Mouse (Mus musculus) thymus, postnatal 14 days (tissue): ENCODE results near the gene Sf3a1.
A peak's percentile ranks its signal among the peaks of the same experiment; 100 is the strongest.
"Not testable (repeated sequence)": the region's sequence is repeated elsewhere in the genome, so short reads cannot be mapped to it uniquely, and the experiment has no call there.

ENCODE experiments used
- DNase-seq: peaks from one replicate; pipeline ENCODE4 v3.0.0; 2021

Sf3a1 gene

DNA sequence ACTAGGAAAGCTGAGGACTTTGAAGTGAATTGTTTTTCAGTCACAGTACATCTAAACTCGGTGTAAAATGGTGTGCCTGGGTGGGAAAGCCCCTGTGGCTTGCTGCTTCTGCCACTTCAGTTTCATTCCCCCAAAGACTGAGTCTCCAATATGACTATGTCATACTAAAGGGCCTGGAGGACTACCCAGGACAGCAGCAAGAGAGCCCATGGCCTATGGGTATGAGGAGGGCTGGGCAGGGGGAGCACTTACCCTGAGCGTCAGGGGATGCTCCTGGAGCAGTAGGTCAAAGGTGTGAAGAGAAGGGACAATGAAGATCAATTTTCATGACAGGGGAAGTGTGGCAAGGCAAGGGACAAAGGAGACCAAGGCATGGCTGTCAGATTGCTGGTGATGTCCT lies 21.2 kb upstream of the Sf3a1 start:
- DNase-seq: no peak

DNA sequence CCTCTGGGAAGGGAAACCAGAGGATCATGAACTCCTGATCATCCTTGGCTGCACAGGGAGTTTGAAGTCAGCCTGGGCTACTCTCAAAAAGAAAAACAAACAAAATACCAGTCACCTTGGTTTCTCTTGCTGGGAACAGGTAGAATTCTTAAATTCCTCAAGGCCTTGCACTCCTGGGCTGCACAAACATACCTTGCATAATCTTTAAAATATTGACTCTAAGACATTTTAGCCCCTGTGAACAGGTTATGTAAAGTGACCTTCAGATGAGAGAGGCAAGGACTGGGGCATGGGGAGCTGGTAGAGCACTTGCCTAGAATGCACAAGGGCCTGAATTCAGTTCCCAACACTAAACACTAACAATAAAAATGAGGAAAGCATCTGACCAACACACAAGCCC lies 18.6 kb upstream of the Sf3a1 start:
- DNase-seq: no peak

DNA sequence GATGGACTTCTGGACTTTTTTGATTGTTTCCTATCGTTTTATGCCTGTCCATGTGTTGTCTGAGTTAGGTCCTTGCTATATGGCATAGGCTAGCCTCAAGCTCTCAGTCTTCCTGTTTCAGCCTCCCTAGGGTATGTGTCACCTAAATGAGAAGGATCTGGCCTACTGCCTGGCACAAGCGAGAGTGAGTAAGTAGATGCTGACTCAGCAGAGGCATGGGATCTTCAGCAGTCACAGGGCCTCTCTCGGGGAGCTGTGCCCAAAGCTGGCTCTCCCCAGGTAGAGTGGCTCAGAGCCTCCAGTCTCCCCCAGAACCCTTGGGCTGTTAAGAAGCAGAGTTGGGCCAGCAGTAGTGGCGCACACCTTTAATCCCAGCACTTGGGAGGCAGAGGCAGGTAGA lies 17.8 kb upstream of the Sf3a1 start:
- no peak for DNase-seq

DNA sequence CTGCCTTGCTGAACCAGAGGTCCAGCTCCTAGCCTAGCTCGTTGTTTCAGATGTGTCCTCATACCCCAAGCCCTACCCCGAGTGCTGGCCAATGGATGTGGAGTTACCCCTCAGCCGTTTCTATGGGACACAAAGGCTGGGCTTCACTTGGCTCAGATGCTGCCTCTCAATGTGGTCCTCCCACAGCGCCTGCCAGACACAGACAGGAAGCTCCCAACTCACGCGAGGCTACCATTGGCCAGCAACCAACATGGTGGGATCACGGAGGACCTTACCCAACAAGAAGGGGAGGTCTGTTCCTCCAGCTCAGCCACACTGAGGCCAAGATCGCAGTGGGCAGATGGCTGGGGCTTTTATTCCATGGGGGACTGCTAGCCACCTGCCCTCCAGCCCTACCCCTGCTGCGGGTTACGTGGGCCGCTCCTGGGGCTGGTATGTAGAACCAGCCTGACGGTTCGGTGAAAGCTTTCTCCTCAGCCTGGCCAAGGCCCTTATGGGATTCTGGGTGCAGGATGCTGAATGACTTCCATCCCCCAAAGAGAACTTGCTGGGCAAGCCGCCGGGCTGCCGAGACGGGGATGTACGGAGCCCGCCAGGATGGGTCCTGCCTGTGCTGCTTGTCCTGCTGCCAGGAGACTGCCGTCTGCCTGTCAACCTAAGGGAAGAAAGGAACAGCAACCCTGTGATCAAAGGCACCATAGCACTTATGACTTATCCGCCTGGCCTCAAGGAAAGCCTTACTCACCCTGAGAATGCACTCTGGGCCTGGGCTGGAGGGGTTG lies 16.7 kb upstream of the Sf3a1 start:
- no peak for DNase-seq

DNA sequence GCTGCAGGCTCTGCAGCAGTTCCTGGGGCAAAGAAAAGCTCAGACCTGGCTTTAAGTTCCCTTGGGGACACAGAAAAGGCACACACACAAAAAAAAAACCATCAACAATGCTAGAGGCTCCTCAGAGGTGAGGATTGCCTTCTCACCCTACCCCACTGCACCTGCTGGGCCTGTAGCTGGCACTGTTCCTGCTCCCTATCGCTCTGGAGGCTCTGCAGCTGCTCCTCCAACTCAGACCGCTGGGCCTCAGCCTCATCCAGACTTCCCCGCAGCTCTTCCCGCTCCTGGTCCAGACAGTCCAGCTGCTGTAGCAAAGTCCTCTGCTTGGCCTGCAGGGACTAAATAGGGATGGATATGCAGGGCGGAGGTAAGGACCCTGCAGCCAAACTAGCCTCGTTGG lies 13.8 kb upstream of the Sf3a1 start:
- no peak for DNase-seq

DNA sequence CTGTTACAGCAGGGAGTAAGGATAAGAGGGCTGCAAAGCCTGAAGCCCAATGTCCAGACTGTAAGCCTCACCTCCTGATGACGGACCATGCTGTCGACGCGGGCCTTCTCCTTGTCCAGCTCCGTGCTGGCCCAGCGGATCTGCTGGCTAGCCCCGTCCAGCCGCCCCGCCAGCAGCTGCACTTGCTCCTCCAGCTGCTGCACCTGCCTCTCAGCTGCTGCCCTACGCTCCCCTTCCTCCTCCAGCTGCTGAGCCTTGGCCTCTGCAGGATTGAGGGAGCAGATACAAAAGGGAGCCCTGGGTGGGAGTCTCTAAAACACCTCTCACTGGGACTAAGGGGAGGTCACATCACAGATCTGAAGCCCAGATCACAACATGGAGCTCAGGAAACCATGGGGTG lies 13.1 kb upstream of the Sf3a1 start:
- DNase-seq: no peak

DNA sequence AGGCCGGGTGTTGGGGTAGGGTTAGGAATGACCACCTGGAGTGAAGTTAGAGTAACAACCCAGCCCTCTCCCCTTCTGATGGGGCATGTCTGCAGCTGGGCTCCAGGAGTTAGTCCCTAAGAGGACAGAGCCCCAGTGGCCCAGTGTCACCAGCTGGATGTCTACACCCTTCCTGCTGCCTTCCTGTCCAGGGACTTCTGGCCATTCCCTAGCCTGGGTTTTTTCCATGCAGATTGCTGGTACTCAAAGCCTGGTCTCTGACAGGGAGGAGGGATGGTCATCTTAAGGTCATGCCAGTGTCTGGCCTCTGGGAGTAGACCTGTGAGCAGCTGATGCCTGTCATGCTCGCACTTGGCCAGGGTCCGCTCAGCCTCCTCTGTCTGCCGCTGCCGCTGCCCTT lies 12.0 kb upstream of the Sf3a1 start:
- DNase-seq: no peak

DNA sequence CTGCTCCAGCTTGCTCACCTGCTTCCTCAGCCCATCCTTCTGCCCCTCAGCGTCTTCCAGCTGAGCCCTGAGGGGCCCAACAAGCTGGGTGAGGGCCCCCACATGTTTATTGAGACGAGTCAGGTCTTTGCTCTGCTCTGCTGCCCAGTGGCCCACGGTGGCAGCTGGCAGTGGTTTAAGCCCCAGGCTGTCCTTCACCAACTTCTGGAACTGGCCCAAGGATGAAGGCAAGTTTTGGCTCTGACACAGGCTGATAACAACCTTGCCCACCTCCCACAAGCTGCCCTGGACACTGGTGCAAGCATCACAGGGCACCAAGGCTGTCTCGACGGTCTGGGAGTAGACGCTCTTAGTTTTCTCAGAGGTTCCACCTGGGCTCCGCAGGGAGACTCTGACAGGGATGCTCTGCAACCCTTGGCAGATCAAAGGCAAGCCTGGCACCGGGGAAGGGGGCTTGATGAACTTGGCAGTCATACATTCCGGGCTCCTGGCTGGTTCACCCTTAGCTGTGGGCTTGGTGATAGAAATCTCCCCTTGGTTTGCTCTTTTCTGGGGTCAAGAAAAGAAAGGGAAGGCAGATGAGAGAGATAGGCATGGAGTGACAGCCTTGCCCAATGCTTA lies 11.5 kb upstream of the Sf3a1 start:
- no peak for DNase-seq

DNA sequence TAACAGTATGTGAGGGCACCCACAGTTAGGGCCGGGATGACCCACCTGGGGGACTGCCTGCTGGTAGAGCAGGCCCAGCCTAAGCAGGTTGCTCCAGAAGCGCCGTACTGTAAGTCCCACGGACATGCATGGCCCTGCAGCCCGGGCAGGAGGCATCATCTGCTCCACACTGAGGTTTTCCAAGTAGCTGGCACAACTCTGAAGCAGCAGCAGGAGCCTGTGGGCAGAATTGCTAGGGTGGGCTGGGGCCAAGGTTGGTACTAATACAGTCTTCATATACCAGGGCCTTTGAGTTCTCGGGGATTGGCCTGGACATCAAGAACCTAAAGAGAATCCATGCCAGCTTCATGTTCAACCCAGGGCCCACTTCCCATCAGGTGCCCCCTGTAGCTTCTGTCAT lies 10.3 kb upstream of the Sf3a1 start:
- no peak for DNase-seq

DNA sequence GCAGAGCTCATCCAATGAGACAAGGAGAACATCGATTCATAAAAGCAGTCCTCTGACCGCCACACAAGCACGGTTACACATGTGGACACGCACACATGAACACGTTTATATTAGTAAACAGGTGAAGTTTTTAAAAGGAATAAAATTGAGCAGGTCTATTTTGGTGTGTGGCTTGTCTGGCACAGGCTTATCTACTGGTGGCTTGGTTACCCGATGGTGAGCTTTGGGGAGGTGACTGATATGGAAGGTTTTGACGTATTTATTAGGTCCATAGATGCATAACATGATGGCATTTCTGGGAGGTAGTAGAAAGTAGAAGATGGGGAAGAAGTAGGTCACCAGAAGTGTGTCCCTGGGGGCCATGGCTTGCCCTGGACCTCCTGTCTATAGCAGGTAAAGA lies 6.5 kb upstream of the Sf3a1 start:
- no peak for DNase-seq

DNA sequence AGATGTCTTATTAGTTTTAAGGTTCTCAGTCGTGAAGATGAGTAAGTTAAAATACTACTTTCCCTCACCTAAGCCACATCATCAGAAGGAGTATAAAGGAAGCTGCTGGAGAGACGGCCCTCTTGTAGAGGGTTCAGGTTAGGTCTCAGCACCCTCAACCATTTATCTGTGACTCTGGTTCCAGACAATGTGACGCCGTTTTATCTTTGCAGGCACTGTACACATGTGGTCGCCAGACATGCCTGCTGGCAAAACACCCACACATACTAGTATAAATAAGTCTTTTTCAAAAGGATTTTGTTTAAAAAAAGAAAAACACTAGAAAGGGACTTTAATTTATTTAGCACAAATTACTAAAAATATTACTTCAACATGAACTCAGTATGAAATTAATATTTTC lies 4.5 kb upstream of the Sf3a1 start:
- DNase-seq: no peak

DNA sequence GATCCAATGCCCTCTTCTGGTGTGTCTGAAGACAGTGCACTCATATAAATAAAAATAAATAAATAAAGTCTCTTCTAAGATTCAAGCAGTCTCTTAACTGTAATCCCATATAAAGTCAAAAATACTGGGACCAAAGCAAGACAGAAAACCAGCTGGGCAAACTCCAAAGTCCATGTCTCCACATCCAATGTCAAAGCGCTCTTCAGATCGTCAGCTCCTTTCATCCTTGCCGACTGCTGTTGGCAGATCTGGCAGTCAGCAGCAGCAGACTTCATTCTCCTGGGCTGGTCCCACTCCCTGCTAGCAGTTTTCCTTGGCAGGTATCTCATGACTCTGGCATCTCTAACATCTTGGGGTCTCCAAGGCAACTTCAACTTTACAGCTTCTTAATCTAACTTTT lies 1.5 kb upstream of the Sf3a1 start:
- no peak for DNase-seq

DNA sequence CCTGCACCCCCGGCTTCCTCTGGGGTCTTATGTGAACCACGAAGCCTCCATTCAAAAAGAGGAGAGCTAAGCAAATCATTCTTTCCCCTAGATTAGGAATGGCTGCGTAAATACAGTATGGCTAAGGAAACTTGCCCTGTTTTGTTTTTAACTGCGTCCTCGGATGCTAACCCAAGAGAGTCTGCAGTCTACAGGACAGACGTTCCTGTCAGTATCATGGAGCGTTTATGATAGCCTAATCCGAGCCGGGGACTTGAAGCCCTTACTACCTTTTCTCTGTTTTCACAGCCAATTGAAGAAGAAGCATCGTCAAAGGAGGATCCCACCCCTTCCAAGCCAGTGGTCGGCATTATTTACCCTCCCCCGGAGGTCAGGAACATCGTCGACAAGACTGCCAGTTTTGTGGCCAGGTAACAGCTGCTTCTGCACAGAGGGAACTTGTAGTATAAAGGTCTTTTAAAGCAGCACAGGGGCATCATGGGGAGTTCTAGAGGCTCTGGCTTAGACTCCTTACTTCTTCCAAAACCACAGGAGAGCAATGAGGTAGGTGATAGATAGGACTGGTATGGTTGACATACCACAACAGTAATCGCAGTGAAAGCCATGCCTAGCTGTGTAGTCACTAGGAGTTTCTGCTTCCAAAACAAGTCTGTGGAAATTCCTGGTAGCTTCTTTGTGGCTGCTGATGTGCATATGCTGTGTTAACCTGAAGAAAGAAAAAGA lies 769 bp downstream of the Sf3a1 start:
- DNase-seq: no peak

DNA sequence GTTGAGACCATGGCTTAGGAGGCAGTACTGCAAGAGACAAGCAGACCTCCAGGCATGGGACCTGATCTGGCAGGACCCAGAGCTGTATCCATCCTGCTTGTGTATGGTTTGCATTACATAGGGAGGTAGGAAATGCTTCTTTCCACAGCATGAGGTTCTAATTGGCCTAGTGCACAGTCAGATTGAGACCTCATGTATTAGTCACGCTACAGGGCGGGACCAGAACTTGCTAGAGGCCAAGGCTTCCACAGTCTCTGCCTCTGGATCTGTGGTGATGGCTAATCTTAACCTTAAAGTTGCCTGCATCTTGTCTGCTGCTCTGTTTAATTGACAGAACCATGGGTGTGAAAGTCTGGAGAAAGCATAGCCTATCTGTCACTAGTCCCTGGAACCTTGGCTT lies 4.6 kb downstream of the Sf3a1 start:
- DNase-seq: no peak

DNA sequence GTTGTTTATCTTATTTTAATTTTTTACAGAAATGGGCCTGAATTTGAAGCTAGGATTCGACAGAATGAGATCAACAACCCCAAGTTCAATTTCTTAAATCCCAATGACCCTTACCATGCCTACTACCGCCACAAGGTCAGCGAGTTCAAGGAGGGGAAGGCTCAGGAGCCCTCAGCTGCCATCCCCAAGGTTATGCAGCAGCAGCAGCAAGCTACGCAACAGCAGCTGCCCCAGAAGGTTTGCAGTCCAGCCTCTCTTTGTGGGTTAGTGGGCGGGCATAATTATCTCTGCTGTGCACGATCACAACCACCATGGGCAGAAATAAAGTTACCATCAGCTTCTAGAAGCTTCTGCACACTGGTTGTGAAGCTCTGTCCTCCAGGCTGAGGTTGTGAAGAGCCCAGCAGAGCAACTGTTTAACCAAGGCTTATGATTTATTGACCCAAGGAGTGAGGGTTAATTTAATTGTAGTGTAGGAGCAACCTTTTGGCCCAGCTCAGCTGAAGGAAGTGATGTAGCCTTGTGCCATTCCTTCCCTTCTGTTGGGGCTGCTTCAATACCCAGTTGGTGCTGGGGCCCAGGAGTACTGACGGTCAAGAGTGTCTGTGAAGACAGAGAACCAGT lies 6.4 kb downstream of the Sf3a1 start:
- DNase-seq: no peak

DNA sequence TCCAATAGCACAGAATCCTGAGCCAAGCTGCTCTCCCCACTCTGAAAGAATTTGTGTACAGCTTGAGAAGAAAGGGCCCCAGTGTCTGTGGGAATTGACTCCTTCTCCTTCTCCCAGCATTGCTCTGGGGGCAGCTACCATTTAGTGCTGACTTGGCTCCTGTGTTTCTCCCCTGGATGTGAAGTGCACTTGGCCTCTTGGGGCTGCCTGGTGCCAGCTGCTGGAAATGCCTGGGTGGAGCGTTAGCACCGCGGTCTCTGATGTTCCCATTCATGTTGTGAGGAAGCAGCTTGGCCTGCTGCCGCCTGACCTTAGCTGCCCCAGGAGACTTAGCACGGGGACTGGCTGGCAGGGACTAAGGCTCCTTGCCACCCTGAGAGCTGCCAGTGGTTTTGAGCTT lies 14.4 kb downstream of the Sf3a1 start:
- no peak for DNase-seq

DNA sequence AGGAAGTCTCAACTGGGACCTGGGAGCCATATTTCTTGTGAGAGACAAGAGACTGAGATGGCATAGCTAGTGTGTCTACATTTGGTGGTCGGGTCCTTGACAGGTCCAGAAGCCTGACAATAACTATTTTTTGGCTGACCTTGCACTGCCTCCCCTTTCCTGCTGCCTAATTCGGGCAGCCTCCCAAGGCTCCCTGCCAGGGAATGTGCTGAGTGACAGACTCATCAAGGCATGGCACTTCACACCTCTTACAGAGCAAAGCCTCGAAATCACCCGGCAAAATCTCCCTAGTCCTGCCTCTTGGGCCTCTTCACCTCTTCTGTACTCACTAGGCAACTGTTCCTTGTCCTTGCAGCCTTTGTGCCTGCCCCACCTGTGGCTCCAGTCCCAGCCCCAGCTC lies 17.6 kb downstream of the Sf3a1 start:
- DNase-seq: no peak

DNA sequence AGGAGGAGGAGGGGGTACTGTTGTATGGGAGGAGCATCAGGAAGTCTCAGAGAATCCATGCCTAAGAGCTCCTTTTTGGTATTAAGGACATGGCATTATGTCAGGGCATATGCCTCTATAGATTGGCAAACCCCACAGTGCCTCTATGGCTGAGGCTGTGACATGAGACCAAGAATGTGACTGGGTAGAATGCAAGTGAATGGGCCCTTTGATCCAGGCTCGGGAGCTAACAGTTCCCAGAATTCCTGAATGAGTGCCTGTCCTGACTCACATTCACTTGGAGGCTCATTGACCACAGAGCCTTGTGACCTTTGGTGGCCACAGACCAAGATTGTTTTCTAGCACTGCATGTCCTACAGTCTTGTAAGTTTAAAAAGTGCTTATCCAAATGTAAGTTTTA lies 21.9 kb downstream of the Sf3a1 start:
- no peak for DNase-seq

DNA sequence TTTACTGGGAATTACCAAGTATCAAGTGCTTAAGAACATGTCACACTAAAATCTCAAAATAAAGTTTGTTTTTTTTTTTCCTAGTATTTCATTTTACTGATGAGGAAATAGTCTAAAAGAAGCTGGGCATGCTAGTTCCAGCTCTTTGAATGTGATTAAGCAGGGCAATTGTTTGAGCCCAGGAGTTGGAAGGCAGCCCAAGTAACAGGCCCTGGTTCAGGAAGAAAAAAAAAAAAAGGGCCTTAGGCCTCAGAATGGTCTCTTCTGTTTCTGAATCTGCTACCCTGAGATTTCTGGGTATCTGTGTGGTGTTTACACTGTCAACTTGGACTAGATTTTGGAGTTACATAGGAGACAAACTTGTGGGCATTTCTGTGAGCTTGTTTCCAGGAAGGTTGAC lies 23.4 kb downstream of the Sf3a1 start:
- no peak for DNase-seq

DNA sequence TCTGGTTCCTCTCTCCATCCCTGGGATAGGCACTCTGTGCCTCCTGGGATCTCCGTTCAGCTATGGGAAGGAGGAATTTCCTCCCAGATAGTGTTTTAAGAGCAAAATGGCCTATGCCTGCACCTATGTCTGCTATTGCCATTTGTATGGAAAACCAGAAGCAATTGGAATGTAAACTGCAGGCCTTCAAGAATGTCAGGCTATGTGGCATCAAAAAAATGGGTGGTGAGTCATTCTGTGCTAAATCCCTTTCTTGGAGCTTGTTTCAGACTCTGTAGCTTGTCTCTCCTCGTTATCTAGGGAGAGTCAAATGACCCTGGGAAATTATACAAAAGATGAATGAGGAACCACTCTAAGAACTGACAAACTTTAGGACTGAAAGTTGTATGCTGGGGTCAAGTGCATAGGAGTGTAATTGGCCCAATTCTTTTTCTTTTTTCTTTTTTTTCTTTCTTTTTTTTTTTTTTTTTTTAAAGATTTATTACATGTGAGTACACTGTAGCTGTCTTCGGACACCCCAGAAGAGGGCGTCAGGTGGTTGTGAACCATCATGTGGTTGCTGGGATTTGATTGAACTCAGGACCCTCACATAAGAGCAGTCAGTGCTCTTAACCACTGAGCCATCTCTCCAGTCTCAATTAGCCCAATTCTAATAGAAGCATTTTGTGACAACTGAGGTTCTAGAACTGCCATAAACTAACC lies 24.3 kb downstream of the Sf3a1 start:
- DNase-seq: peak; percentile 16

DNA sequence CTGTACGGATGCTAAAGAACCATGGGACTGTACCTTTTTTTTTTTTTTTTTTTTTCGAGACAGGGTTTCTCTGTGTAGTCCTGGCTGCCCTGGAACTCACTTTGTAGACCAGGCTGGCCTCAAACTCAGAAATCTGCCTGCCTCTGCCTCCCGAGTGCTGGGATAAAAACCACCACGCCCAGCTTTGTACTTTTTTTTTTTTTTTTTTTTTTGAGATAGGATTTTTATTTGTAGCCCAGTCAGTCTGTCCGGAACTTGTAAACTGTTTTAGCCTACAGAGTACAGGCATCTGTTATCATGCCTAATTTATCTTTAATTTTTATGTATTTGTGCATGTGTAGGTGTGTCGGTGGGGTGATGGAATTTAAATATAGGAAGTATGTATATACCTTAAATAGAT lies 25.3 kb downstream of the Sf3a1 start:
- not testable (repeated sequence) for DNase-seq

DNA sequence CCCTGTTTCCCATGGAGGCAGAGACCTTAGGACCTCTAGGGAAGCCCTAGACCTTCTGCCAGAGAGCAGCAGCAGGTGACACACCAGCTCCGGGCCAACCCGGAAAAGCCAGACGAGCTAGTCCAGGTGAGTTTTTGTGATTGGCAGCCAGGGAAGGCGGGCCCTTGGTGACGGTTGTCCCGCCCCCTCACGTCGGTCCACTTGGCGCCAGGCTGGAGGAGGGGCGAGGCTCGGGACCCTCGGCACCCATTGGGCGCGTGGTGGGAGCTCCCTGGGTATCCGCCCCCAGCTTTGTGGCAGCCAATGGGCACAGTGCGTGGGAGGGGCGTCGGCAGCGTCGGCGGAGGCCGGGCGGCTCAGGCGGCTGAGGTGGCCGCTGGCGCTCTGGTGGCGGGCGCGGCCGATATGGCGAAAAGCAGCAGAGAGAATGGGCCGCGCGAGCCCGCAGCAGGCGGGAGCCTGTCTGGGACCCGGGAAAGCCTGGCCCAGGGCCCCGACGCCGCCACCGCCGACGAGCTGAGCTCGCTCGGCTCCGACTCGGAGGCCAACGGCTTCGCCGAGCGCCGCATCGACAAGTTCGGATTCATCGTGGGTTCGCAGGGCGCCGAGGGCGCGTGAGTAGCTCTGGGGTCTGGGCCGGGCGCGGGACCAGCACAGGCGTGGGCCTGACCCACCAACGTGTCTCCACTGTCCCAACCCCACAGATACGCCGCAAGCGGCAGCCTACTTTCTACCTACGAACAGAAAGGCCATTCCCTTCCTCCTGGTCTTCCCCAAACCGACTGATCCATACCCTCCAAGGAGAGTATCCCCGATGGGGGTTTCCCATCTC lies 26.6 kb downstream of the Sf3a1 start, which contains the start of gene Tbc1d10a:
Gene Tbc1d10a, plus strand, starts transcription at position 304 of the 832 bp plus-strand sequence.
- DNase-seq: peak; percentile 99
